Mouse (Mus musculus) G1E (cell line): ENCODE measurements at regions not wholly inside any gene's neighbourhood (a gene's known extent, or its start where the extent isn't known, plus 50 kb on each side); places are given as distances from the start of the nearest gene placed in this dataset.

ENCODE experiments used
- CTCF ChIP-seq: IDR thresholded peaks from 2 replicates; pipeline ENCODE4 v1.5.1; 2012; ENCODE audit warnings: low read depth, low read length, inconsistent platforms, mixed read lengths
- GATA1 ChIP-seq: IDR thresholded peaks from 2 replicates; pipeline ENCODE4 v1.6.1; 2012; ENCODE audit warnings: borderline replicate concordance, low read length, inconsistent platforms, mixed read lengths
- GATA2 ChIP-seq: IDR thresholded peaks from 2 replicates; pipeline ENCODE4 v1.6.1; 2012; ENCODE audit warnings: low read depth, low read length, inconsistent platforms, borderline replicate concordance
- POLR2AphosphoS5 ChIP-seq: IDR thresholded peaks from 2 replicates; pipeline ENCODE4 v1.6.1; 2012; ENCODE audit warnings: low read depth, low read length, inconsistent platforms; ENCODE audit not compliant: insufficient replicate concordance
- TAL1 ChIP-seq: conservative IDR thresholded peaks from 2 replicates; pipeline ENCODE4 v1.6.1; 2012; ENCODE audit warnings: low read depth, low read length, inconsistent platforms, mixed read lengths

DNA sequence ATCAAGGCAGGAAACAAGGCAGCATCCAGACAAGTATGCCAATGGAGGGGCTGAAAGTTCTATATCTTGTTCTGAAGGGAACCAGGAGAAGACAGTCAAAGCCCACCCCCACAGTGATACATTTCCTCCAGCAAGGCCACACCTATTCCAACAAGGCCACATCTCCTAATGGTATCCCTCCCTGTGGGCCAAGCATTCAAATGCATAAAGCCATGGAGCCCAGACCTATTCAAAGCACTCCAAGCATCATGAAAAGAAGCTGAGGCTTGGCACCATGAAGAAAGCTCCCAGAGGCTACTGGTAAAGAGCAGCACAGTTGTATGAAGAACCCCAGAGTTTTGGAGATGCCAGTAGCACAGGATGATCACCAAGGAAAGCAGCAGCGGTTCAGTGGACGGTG is 84.6 kb upstream of the Fam216b start:
- TF ChIP-seq CTCF, result no peak
- no peak for TF ChIP-seq POLR2AphosphoS5
- TF ChIP-seq TAL1, result no peak
- no peak for TF ChIP-seq GATA2
- TF ChIP-seq GATA1, result no peak
